Mouse (Mus musculus): ENCODE results near the gene Actl9.

- no peak for TF ChIP-seq CTCF (IDR thresholded peaks at IDR 0.05; ENCODE audit: extremely low read depth, insufficient read depth, low read length)
- no peak for TF ChIP-seq POLR2A (IDR thresholded peaks at IDR 0.05; ENCODE audit: extremely low read depth, insufficient read depth, low read length)
Measured at GRCm38 (mm10) chr17:33432019-33432946, at the start of gene Actl9.

Data from cortical plate, adult 2 months (tissue).